Mouse (Mus musculus) kidney, postnatal 0 days (tissue): ENCODE results near the gene Prdm1. TPM values are rescaled to one million over a fixed set of nuclear protein-coding genes. Genes with fewer than 3 reads are reported as not detected.
A peak's percentile ranks its signal among the peaks of the same experiment; 100 is the strongest.

Experiments used
- ATAC-seq: fragments of 200-750 bp; cut with Nextera tagmentation; replicated peaks from 2 replicates; pipeline ENCODE4 v1.8.0; 2017; ENCODE audit warnings: low read depth, moderate number of reproducible peaks, moderate TSS enrichment, moderate library complexity; ENCODE audit not compliant: low FRiP score
- DNase-seq: peaks from one replicate; pipeline ENCODE4 v3.0.0-alpha.2; 2016; ENCODE audit warnings: low spot score
- H3K27ac ChIP-seq: fragments of 300-500 bp; sonication (generic); 2 replicates; pipeline ENCODE4 v1.5.1; 2014; ENCODE audit warnings: mild to moderate bottlenecking
- H3K27me3 ChIP-seq: fragments of 300-500 bp; sonication (generic); 2 replicates; pipeline ENCODE4 v1.6.1; 2014; ENCODE audit warnings: low read length, mixed read lengths; ENCODE audit not compliant: insufficient read depth
- H3K36me3 ChIP-seq: fragments of 300-500 bp; sonication (generic); 2 replicates; pipeline ENCODE4 v1.6.1; 2014; ENCODE audit warnings: low read length, mixed read lengths; ENCODE audit not compliant: insufficient read depth
- H3K4me1 ChIP-seq: fragments of 300-500 bp; sonication (generic); replicated peaks from 2 replicates; pipeline ENCODE4 v1.6.1; 2014; ENCODE audit warnings: antibody characterized with exemption, low read length, mixed read lengths; ENCODE audit not compliant: insufficient read depth
- H3K4me2 ChIP-seq: fragments of 300-500 bp; sonication (generic); 2 replicates; pipeline ENCODE4 v1.6.1; 2014; ENCODE audit warnings: mild to moderate bottlenecking, low read length, moderate library complexity, mixed read lengths
- H3K4me3 ChIP-seq: fragments of 300-500 bp; sonication (generic); replicated peaks from 2 replicates; pipeline ENCODE4 v1.5.1; 2014; ENCODE audit warnings: low read depth, low read length
- H3K9ac ChIP-seq: fragments of 300-500 bp; sonication (generic); 2 replicates; pipeline ENCODE4 v1.6.1; 2014; ENCODE audit warnings: low read depth, low read length
- H3K9me3 ChIP-seq: fragments of 300-500 bp; sonication (generic); replicated peaks from 2 replicates; pipeline ENCODE4 v1.6.1; 2016; ENCODE audit warnings: low read length, inconsistent platforms, mixed read lengths
- CTCF ChIP-seq: IDR thresholded peaks from 2 replicates; pipeline ENCODE4 v1.5.1; 2016; ENCODE audit warnings: antibody characterized with exemption, low read depth, mild to moderate bottlenecking, moderate library complexity
- WGBS: fragments of 180-500 bp; shearing (Covaris S2); extraction: QIAGEN DNeasy Blood & Tissue Kit; methylation state at CpG from one replicate; pipeline ENCODE4 v1.1.7; 2014; 5-methylcytosine and 5-hydroxymethylcytosine counted together
- polyA plus RNA-seq: library from polyadenylated mRNA; unstranded; fragments of >200 nt; fragmentation: Nextera tagmentation; extraction: Ambion mirVana; gene quantifications from 2 replicates; pipeline ENCODE4 v1.2.1, GENCODE M21; 2015

Prdm1 gene
- polyA plus RNA-seq, 1 experiment from 2014 or later = 1.3 TPM

GRCm38 (mm10) chr10:44454111-44454510, 74.2 kb downstream of the Prdm1 start:
- Histone ChIP-seq H3K9me3 (no peaks in the 10 kb centered on the region), H3K27ac (no peak overlapping the region), H3K9ac (no peak overlapping the region), H3K4me3 (no peak overlapping the region), H3K36me3 (no peaks in the 10 kb centered on the region), H3K4me2 (no peak overlapping the region), H3K4me1 (0 out of 2 replicates have a peak, but pooled peaks cover 9% of the 10 kb centered on the region), H3K27me3 (no peaks in the 10 kb centered on the region)
- WGBS = 63% methylated on average over 2 of the region's 2 CpGs
- no peak for TF ChIP-seq CTCF
- DNase-seq = no peak
- no peak for ATAC-seq

GRCm38 (mm10) chr10:44450835-44451234, 77.5 kb downstream of the Prdm1 start:
- no peaks in the 10 kb centered on the region for H3K9me3 ChIP-seq
- H3K27ac ChIP-seq = no peak overlapping the region
- no peak overlapping the region for H3K4me2 ChIP-seq
- H3K4me3 ChIP-seq = no peak overlapping the region
- no peaks in the 10 kb centered on the region for H3K27me3 ChIP-seq
- H3K4me1 ChIP-seq = no peaks in the 10 kb centered on the region
- TF ChIP-seq CTCF = no peak
- no peak for ATAC-seq
- no peak overlapping the region for H3K9ac ChIP-seq
- H3K36me3 ChIP-seq = no peaks in the 10 kb centered on the region
- 81% methylated on average over 2 of the region's 2 CpGs for WGBS
- no peak for DNase-seq

GRCm38 (mm10) chr10:44450108-44450507, 78.2 kb downstream of the Prdm1 start:
- ATAC-seq (no peak), DNase-seq (no peak)
- Histone ChIP-seq H3K4me1 (no peaks in the 10 kb centered on the region), H3K9me3 (no peaks in the 10 kb centered on the region), H3K9ac (no peak overlapping the region), H3K4me2 (no peak overlapping the region), H3K27ac (no peak overlapping the region), H3K27me3 (no peaks in the 10 kb centered on the region), H3K4me3 (no peak overlapping the region), H3K36me3 (no peaks in the 10 kb centered on the region)
- 79% methylated on average over 13 of the region's 13 CpGs for WGBS
- no peak for TF ChIP-seq CTCF

GRCm38 (mm10) chr10:44449666-44450065, 78.6 kb downstream of the Prdm1 start:
- DNase-seq (no peak), ATAC-seq (no peak)
- Histone ChIP-seq H3K9ac (no peak overlapping the region), H3K27me3 (no peaks in the 10 kb centered on the region), H3K4me3 (no peak overlapping the region), H3K4me1 (no peaks in the 10 kb centered on the region), H3K36me3 (no peaks in the 10 kb centered on the region), H3K9me3 (no peaks in the 10 kb centered on the region), H3K4me2 (no peak overlapping the region), H3K27ac (no peak overlapping the region)
- 65% methylated on average over 5 of the region's 5 CpGs for WGBS
- TF ChIP-seq CTCF = no peak

GRCm38 (mm10) chr10:44448165-44448564, 80.1 kb downstream of the Prdm1 start:
- WGBS = 28% methylated on average over 12 of the region's 12 CpGs
- ATAC-seq = no peak
- Histone ChIP-seq H3K4me2 (peak overlapping the region; percentile 16; the same call in 1 of the 2 replicates), H3K36me3 (no peaks in the 10 kb centered on the region), H3K4me1 (no peaks in the 10 kb centered on the region), H3K9ac (no peak overlapping the region), H3K9me3 (no peaks in the 10 kb centered on the region), H3K4me3 (no peak overlapping the region), H3K27ac (no peak overlapping the region), H3K27me3 (no peaks in the 10 kb centered on the region)
- TF ChIP-seq CTCF = no peak
- DNase-seq = peak; percentile 54

GRCm38 (mm10) chr10:44447406-44448139, 80.7 kb downstream of the Prdm1 start:
- no peaks in the 10 kb centered on the region for H3K4me1 ChIP-seq
- no peak for TF ChIP-seq CTCF
- H3K9ac ChIP-seq = no peak overlapping the region
- ATAC-seq = no peak
- no peak overlapping the region for H3K4me3 ChIP-seq
- no peaks in the 10 kb centered on the region for H3K27me3 ChIP-seq
- DNase-seq = no peak
- WGBS = 81% methylated on average over 14 of the region's 14 CpGs
- H3K9me3 ChIP-seq = no peaks in the 10 kb centered on the region
- H3K4me2 ChIP-seq = peak overlapping the region; percentile 16; the same call in 1 of the 2 replicates
- H3K27ac ChIP-seq = no peak overlapping the region
- H3K36me3 ChIP-seq = no peaks in the 10 kb centered on the region
